21 mouse cellular contexts compared by ENCODE assay signal in the genomic region with DNA sequence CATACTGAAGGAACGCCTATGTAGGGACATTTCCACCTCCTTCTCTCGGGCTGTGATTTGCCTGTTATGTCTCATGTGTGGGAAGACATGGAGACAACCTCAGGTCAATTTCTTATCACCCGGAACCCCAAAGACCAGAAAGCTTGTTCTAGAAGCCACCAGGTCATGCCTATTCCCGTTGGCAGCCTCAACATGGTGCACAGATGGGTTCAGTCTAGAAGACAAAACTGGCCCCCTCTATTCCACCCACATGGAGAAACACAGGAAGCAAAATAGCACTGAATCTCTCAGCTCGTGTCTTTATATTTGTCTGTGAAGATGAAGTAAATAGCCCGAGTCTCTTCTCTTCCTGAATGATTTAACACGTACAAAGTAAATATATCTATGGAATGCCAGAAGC.
DNase-seq lines count a peak whose midpoint lies in the region; ATAC-seq and TF ChIP-seq lines count a peak whose summit lies in the region.
"Had no signal": no experiment of that assay in that cellular context is flagged by ENCODE, and none has a peak within 500 bp of the region (broad histone marks: within the 10 kb centered on the region; RNA-seq: fewer than 3 reads in every experiment).

No protein-coding gene starts in this region.

- no peaks in the 10 kb centered on the region for H3K4me1 ChIP-seq in thymus, adult 2 months (replicated peaks; ENCODE audit: control insufficient read depth, insufficient read depth, low read length)
- H3K4me1 ChIP-seq: embryonic facial prominence, embryonic 12.5 days; heart, embryonic 13.5 days had no signal

- intact Hi-C loops in left cerebral cortex, adult 2 months (cut with DNase I), result loop anchor here (2.0 kb wide), 1 partner anchor 71 kb away; no protein-coding TSS in a partner anchor
- intact Hi-C loops in left cerebral cortex, postnatal 4 days (cut with DNase I), result no loop called here
- intact Hi-C loops in gastrocnemius, adult 2 months (cut with DNase I), result no loop called here

- peak overlapping the region; percentile 54; the same call in 1 of the 2 replicates for H3K27ac ChIP-seq in left cerebral cortex, adult 2 months
- no peak overlapping the region for H3K27ac ChIP-seq in thymus, adult 2 months (ENCODE audit: control insufficient read depth, insufficient read depth, low read length)
- H3K27ac ChIP-seq in gastrocnemius, adult 2 months, result no peak overlapping the region
- H3K27ac ChIP-seq: embryonic facial prominence, embryonic 12.5 days; forebrain, embryonic 15.5 days; heart, embryonic 13.5 days; hindbrain, embryonic 15.5 days had no signal

- ATAC-seq in frontal cortex, adult (ENCODE audit: low TSS enrichment), result peak; percentile 71
- ATAC-seq: CD4-positive, CD25-positive, alpha-beta regulatory T cell, adult 4 months; forebrain, embryonic 15.5 days had no signal

- TF ChIP-seq CTCF in left cerebral cortex, adult 2 months (IDR thresholded peaks at IDR 0.05), result no peak
- TF ChIP-seq CTCF in thymus, adult 2 months (IDR thresholded peaks at IDR 0.05; ENCODE audit: borderline replicate concordance, control insufficient read depth, extremely low read depth, insufficient read depth, low read length, poor library complexity), result no peak
- TF ChIP-seq CTCF in gastrocnemius, adult 2 months (IDR thresholded peaks at IDR 0.05), result no peak

- no peaks in the 10 kb centered on the region for H3K36me3 ChIP-seq in thymus, adult 2 months (ENCODE audit: control insufficient read depth, insufficient read depth, low read length)
- H3K36me3 ChIP-seq: embryonic facial prominence, embryonic 12.5 days; forebrain, embryonic 15.5 days; G1E; heart, embryonic 13.5 days had no signal

- no peak overlapping the region for H3K4me3 ChIP-seq in left cerebral cortex, adult 2 months
- H3K4me3 ChIP-seq in thymus, adult 2 months (ENCODE audit: control insufficient read depth, insufficient read depth, low read length), result no peak overlapping the region
- no peak overlapping the region for H3K4me3 ChIP-seq in gastrocnemius, adult 2 months
- H3K4me3 ChIP-seq: embryonic facial prominence, embryonic 12.5 days; forebrain, embryonic 15.5 days; heart, embryonic 13.5 days; hindbrain, embryonic 15.5 days had no signal

- 88% methylated on average over 7 of the region's 7 CpGs for WGBS in thymus, adult 2 months

- no peaks in the 10 kb centered on the region for H3K27me3 ChIP-seq in thymus, adult 2 months (ENCODE audit: control insufficient read depth, insufficient read depth, low read length)
- H3K27me3 ChIP-seq: embryonic facial prominence, embryonic 12.5 days; forebrain, embryonic 15.5 days; heart, embryonic 13.5 days; hindbrain, embryonic 15.5 days had no signal

- no peak for DNase-seq in frontal cortex, postnatal 14 days (ENCODE audit: low spot score in 2 of 2)
- DNase-seq in left cerebral cortex, adult 2 months (ENCODE audit: extremely low spot score in 1 of 2, low spot score in 2 of 2), result peak in 1 of 2 experiments; percentile 36
- no peak for DNase-seq in left cerebral cortex, postnatal 4 days
- DNase-seq in brain, adult 2 months (ENCODE audit: low read depth, low spot score), result peak; percentile 76
- DNase-seq in right cerebral cortex, postnatal 10 days (ENCODE audit: low spot score in 2 of 2), result peak; percentile 34 to 62
- no peak for DNase-seq in thymus, adult 2 months
- DNase-seq in gastrocnemius, adult 2 months, result no peak
- DNase-seq: adrenal gland, adult 8-10 months; B cell, adult 2 months; cerebellum, adult 11-12 months; cerebellum, adult 9-10 months; cerebellum, postnatal 25 days; gastrocnemius, postnatal 25 days; heart, postnatal 36 days had no signal

- TF ChIP-seq POLR2A in thymus, adult 2 months (IDR thresholded peaks at IDR 0.05; ENCODE audit: control insufficient read depth, extremely low read depth, insufficient read depth, low read length, poor library complexity), result no peak

Comparison
In these comparisons a context has a peak if more than half of its experiments do, and no peak if none do; other contexts are left out.
1. DNase-seq: peak in brain, adult 2 months (single experiment) and right cerebral cortex, postnatal 10 days (2 of 2); none in frontal cortex, postnatal 14 days (0 of 2), left cerebral cortex, postnatal 4 days (single experiment), thymus, adult 2 months (single experiment) and gastrocnemius, adult 2 months (single experiment).